Mouse (Mus musculus) T-helper 2 cell (primary cell): ENCODE results near the gene Phyh.
"Not testable (repeated sequence)": the region's sequence is repeated elsewhere in the genome, so short reads cannot be mapped to it uniquely, and the experiment has no call there.

Experiments
- in situ Hi-C: fragments of 300-600 bp; cut with MboI, MseI; formaldehyde crosslinking; loops from one replicate; pipeline ENCODE4 v1.15.1; 2025; ENCODE audit warnings: high pct_unique_total_duplicates

Phyh gene

GRCm38 (mm10) chr2:4913949-4914348 lies 4.9 kb upstream of the Phyh start:
- in situ Hi-C loops: loop anchor here (25.0 kb wide), 1 partner anchor 1398 kb away; the partner anchor contains the start of gene Usp6nl

GRCm38 (mm10) chr2:4916037-4916436 lies 2.8 kb upstream of the Phyh start:
- in situ Hi-C loops: loop anchor here (25.0 kb wide), 1 partner anchor 1396 kb away; the partner anchor contains the start of gene Usp6nl

- in situ Hi-C loops: loop anchor here (25.0 kb wide), 1 partner anchor 1395 kb away; the partner anchor contains the start of gene Usp6nl
Measured at GRCm38 (mm10) chr2:4917326-4918021, 1.3 kb upstream of the Phyh start.

GRCm38 (mm10) chr2:4921019-4921418 lies 2.2 kb downstream of the Phyh start:
- in situ Hi-C loops: loop anchor here (25.0 kb wide), 1 partner anchor 1391 kb away; the partner anchor contains the start of gene Usp6nl

GRCm38 (mm10) chr2:4922476-4923164 lies 3.8 kb downstream of the Phyh start:
- in situ Hi-C loops: loop anchor here (25.0 kb wide), 1 partner anchor 1390 kb away; the partner anchor contains the start of gene Usp6nl

GRCm38 (mm10) chr2:4927391-4927790 lies 8.6 kb downstream of the Phyh start:
- in situ Hi-C loops: no loop called here

- in situ Hi-C loops: no loop called here
Measured at GRCm38 (mm10) chr2:4929230-4929629, 10.4 kb downstream of the Phyh start.

- in situ Hi-C loops: no loop called here
Measured at GRCm38 (mm10) chr2:4934516-4934915, 15.7 kb downstream of the Phyh start.

- in situ Hi-C loops: no loop called here
Measured at GRCm38 (mm10) chr2:4937931-4938330, 19.1 kb downstream of the Phyh start.

GRCm38 (mm10) chr2:4940861-4941260 lies 22.0 kb downstream of the Phyh start:
- in situ Hi-C loops: no loop called here

- in situ Hi-C loops: not testable (repeated sequence)
Measured at GRCm38 (mm10) chr2:4949691-4950090, 30.9 kb downstream of the Phyh start.

GRCm38 (mm10) chr2:4950986-4951385 lies 32.2 kb downstream of the Phyh start:
- in situ Hi-C loops: no loop called here

- in situ Hi-C loops: no loop called here
Measured at GRCm38 (mm10) chr2:4954216-4954760, 35.5 kb downstream of the Phyh start.

GRCm38 (mm10) chr2:4958039-4958438 lies 39.2 kb downstream of the Phyh start:
- in situ Hi-C loops: no loop called here

- in situ Hi-C loops: no loop called here
Measured at GRCm38 (mm10) chr2:4967806-4968205, 49.0 kb downstream of the Phyh start.

GRCm38 (mm10) chr2:4969083-4969482 lies 50.3 kb downstream of the Phyh start:
- in situ Hi-C loops: no loop called here

- in situ Hi-C loops: no loop called here
Measured at GRCm38 (mm10) chr2:4975807-4976206, 57.0 kb downstream of the Phyh start, which contains the start of gene Ucma. Gene Ucma (plus strand): TSS chr2:4976122.

GRCm38 (mm10) chr2:4978091-4978490 lies 59.3 kb downstream of the Phyh start:
- in situ Hi-C loops: no loop called here

GRCm38 (mm10) chr2:4983987-4984386 lies 65.2 kb downstream of the Phyh start:
- in situ Hi-C loops: no loop called here

GRCm38 (mm10) chr2:4985000-4985399 lies 66.2 kb downstream of the Phyh start:
- in situ Hi-C loops: no loop called here

- in situ Hi-C loops: no loop called here
Measured at GRCm38 (mm10) chr2:4986798-4987197, 68.0 kb downstream of the Phyh start.

- in situ Hi-C loops: no loop called here
Measured at GRCm38 (mm10) chr2:4987388-4988180, 68.8 kb downstream of the Phyh start.
